Mouse (Mus musculus) liver, postnatal 0 days (tissue): ENCODE measurements around the gene Adrm1.

Experiments used
- CTCF ChIP-seq: sonication (generic); IDR thresholded peaks from 2 replicates; pipeline ENCODE4 v1.5.1; 2016; ENCODE audit warnings: antibody characterized with exemption, low read depth
- EP300 ChIP-seq: IDR thresholded peaks from 2 replicates; pipeline ENCODE4 v1.6.1; 2016; ENCODE audit warnings: antibody characterized with exemption, low read depth, mild to moderate bottlenecking

DNA sequence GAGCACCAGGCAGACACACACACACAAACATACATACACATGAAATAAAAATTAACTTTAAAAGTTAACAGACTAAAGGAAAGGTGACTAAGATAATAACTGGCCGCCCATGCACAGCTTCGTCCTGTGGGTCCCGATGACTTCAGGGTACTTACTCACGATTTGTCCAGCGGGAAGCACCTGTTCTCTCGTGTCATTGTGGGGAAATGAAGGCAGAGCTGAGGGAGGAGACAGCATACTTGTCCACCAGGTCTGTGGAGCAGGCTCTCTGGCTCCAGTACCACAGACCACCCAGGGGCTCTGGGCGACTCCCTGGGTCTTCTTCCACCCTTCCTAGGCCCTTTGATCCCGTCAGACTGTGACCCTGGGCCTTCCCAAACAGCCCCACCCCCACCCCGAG is 30.0 kb downstream of the Adrm1 start:
- TF ChIP-seq CTCF (no peak), EP300 (no peak)
